Mouse (Mus musculus) olfactory bulb, adult 2 months (tissue): ENCODE results near the gene Oas1h.

Experiments used
- CTCF ChIP-seq: fragments of 200-500 bp; IDR thresholded peaks from 2 replicates; pipeline ENCODE4 v1.5.1; 2012; ENCODE audit warnings: low read depth, mild to moderate bottlenecking, low read length, moderate library complexity; ENCODE audit not compliant: insufficient read depth
- POLR2A ChIP-seq: fragments of 200-500 bp; IDR thresholded peaks from 2 replicates; pipeline ENCODE4 v1.6.1; 2012; ENCODE audit warnings: mild to moderate bottlenecking, low read depth, low read length, moderate library complexity; ENCODE audit not compliant: insufficient read depth

DNA sequence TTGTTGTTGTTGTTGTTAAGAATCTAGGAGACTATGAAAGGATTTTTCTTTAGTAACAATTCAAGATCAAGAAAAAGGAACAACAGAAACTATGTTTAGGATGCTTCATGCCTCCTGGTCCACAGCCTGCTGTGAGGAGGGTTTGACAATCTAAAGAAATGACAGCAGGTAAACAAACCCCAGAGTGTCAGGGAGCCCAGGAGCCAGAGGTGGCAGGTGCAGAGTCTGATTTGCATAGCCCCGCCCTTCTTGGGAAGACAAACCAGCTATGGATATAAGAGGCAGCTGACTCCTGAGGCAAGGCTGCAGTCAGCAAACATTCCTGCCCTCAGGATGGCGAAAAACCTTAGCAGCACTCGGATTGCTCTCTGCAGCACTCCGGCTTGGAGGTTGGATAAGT is at the start of gene Oas1h:
- no peak for TF ChIP-seq CTCF
- TF ChIP-seq POLR2A: no peak
